Mouse (Mus musculus) kidney, embryonic 14.5 days (tissue): Measurements from ENCODE around the gene Tspan32. TPM values are rescaled to one million over a fixed set of nuclear protein-coding genes. Genes with fewer than 3 reads are reported as not detected.

Experiments used
- ATAC-seq: fragments of 200-750 bp; cut with Nextera tagmentation; 2 replicates; pipeline ENCODE4 v1.8.0; 2017; ENCODE audit warnings: moderate number of reproducible peaks, mild to moderate bottlenecking, moderate TSS enrichment, moderate library complexity; ENCODE audit not compliant: low FRiP score, low TSS enrichment
- H3K27ac ChIP-seq: fragments of 300-500 bp; sonication (generic); 2 replicates; pipeline ENCODE4 v1.5.1; 2014; ENCODE audit warnings: low read depth, mild to moderate bottlenecking, low read length, moderate library complexity, mixed read lengths
- H3K27me3 ChIP-seq: fragments of 300-500 bp; sonication (generic); 2 replicates; pipeline ENCODE4 v1.6.1; 2014; ENCODE audit warnings: mild to moderate bottlenecking, low read length; ENCODE audit not compliant: control insufficient read depth, insufficient read depth
- H3K36me3 ChIP-seq: fragments of 300-500 bp; sonication (generic); 2 replicates; pipeline ENCODE4 v1.6.1; 2014; ENCODE audit warnings: low read length, mixed read lengths; ENCODE audit not compliant: control insufficient read depth, insufficient read depth
- H3K4me1 ChIP-seq: fragments of 300-500 bp; sonication (generic); 2 replicates; pipeline ENCODE4 v1.6.1; 2014; ENCODE audit warnings: low read length, mixed read lengths; ENCODE audit not compliant: control insufficient read depth, insufficient read depth
- H3K4me2 ChIP-seq: fragments of 300-500 bp; sonication (generic); replicated peaks from 2 replicates; pipeline ENCODE4 v1.6.1; 2014; ENCODE audit warnings: low read depth, mild to moderate bottlenecking, low read length
- H3K4me3 ChIP-seq: fragments of 300-500 bp; sonication (generic); 2 replicates; pipeline ENCODE4 v1.5.1; 2014; ENCODE audit warnings: mild to moderate bottlenecking, low read length
- H3K9ac ChIP-seq: fragments of 300-500 bp; sonication (generic); 2 replicates; pipeline ENCODE4 v1.6.1; 2014; ENCODE audit warnings: low read depth, mild to moderate bottlenecking, low read length, moderate library complexity
- H3K9me3 ChIP-seq: fragments of 300-500 bp; sonication (generic); 2 replicates; pipeline ENCODE4 v1.6.1; 2016; ENCODE audit warnings: low read length; ENCODE audit not compliant: control insufficient read depth
- WGBS: fragments of 180-500 bp; shearing (Covaris S2); extraction: QIAGEN DNeasy Blood & Tissue Kit; methylation state at CpG from one replicate; pipeline ENCODE4 v1.1.7; 2014; 5-methylcytosine and 5-hydroxymethylcytosine counted together
- polyA plus RNA-seq: library from polyadenylated mRNA; unstranded; fragments of >200 nt; fragmentation: Nextera tagmentation; extraction: Ambion mirVana; gene quantifications from 2 replicates; pipeline ENCODE4 v1.2.1, GENCODE M21; 2014

Gene Tspan32
- polyA plus RNA-seq, 1 experiment from 2014 or later: 0.97 TPM

DNA sequence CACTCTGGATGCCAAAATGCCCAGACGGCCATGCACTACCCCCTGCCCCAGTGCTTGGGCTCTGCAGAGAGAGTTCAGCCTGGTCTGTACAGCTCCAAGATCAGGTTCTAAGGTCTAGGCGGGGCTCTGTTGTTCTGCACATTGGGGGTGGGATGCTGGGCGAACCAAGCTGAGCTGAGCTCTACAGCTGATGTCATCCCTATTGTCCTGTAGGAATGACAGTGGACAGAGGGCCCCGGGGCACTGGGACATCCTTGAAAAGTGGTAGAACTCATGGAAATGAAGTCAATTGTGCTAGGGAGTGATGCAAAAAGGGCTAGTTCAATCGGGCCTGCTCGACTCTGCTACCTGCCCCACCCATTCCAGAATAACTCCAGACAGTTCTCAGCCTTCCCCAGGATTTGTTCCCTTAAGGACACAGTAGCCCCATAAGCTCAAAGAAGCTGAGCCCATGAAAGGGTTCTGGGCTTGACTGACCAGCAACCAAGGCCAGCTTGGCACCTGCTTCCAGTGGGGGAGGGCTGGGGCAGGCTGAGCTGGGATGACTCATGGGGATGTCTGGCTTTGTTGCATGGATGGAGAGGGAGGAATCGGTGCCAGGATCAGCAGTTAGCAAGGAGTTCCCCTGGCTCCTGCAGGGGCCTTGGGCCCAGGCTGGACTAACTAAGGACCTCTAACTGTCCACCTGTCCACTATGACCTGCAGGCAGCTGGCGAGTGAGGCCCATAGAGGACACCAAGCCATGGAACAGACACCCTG is 8.8 kb downstream of the Tspan32 start:
- ATAC-seq: no peak
- Histone ChIP-seq H3K27ac (no peak overlapping the region), H3K9ac (no peak overlapping the region), H3K4me1 (peaks cover 38% of the 10 kb centered on the region), H3K4me3 (no peak overlapping the region), H3K27me3 (no peaks in the 10 kb centered on the region), H3K9me3 (no peaks in the 10 kb centered on the region), H3K4me2 (no peak overlapping the region), H3K36me3 (no peaks in the 10 kb centered on the region)
- 81% methylated on average over 8 of the region's 8 CpGs for WGBS

GRCm38 (mm10) chr7:143014862-143015659 is 10.2 kb downstream of the Tspan32 start:
- no peak overlapping the region for H3K9ac ChIP-seq
- H3K27me3 ChIP-seq: no peaks in the 10 kb centered on the region
- WGBS: 83% methylated on average over 7 of the region's 7 CpGs
- H3K36me3 ChIP-seq: no peaks in the 10 kb centered on the region
- H3K4me3 ChIP-seq: no peak overlapping the region
- H3K4me2 ChIP-seq: no peak overlapping the region
- H3K4me1 ChIP-seq: peaks cover 30% of the 10 kb centered on the region; the same call in 1 of the 2 replicates
- no peak for ATAC-seq
- no peaks in the 10 kb centered on the region for H3K9me3 ChIP-seq
- peak overlapping the region; percentile 76; the same call in 1 of the 2 replicates for H3K27ac ChIP-seq

- Histone ChIP-seq H3K9ac (no peak overlapping the region), H3K27ac (peak overlapping the region; percentile 76), H3K27me3 (no peaks in the 10 kb centered on the region), H3K4me1 (peaks cover 28% of the 10 kb centered on the region; the same call in 1 of the 2 replicates), H3K4me2 (no peak overlapping the region), H3K9me3 (no peaks in the 10 kb centered on the region), H3K36me3 (no peaks in the 10 kb centered on the region), H3K4me3 (no peak overlapping the region)
- 0% methylated on average over 1 of the region's 1 CpGs for WGBS
- ATAC-seq: peak; percentile 87
These were observed 11.0 kb downstream of the Tspan32 start for GRCm38 (mm10) chr7:143015755-143016423.

DNA sequence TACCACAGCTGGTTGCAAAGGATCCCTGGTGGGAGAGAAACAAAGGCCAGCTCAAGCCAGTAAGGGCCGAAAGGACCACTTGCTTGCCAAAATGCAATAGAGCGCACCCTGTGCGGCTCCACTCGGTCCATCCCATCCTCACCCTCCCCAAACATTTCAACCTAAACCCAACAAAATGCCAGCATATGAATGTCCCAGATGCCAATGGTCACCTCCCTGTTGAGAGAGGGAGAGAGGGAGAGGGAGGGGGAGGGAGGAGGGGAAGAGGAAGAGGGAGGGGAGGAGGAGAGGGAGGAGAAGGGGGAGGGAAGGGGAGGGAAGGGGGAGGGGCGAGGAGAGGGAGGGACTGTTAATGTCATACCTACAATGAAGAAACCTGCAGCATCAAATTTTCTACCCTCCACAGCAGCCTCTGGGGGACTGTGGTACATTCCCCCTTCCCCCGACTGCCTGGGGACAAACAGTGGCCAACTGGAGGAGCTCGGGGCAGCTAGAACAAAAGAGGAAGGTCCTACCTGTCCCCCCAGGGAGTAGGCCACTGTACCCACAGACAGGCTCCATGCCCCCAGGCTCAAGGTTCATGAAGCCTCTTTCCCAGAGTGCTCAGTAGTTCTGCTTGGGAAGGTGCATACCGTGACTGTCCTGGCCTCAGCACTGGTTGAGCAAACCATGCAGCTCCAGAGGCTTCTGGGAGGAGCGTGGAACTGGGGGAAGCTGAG is 11.7 kb downstream of the Tspan32 start:
- Histone ChIP-seq H3K27me3 (no peaks in the 10 kb centered on the region), H3K4me2 (no peak overlapping the region), H3K4me1 (peaks cover 23% of the 10 kb centered on the region; the same call in 1 of the 2 replicates), H3K9ac (no peak overlapping the region), H3K36me3 (no peaks in the 10 kb centered on the region), H3K4me3 (no peak overlapping the region), H3K27ac (peak overlapping the region; percentile 76; the same call in 1 of the 2 replicates), H3K9me3 (no peaks in the 10 kb centered on the region)
- 54% methylated on average over 9 of the region's 9 CpGs for WGBS
- ATAC-seq: peak; percentile 22

DNA sequence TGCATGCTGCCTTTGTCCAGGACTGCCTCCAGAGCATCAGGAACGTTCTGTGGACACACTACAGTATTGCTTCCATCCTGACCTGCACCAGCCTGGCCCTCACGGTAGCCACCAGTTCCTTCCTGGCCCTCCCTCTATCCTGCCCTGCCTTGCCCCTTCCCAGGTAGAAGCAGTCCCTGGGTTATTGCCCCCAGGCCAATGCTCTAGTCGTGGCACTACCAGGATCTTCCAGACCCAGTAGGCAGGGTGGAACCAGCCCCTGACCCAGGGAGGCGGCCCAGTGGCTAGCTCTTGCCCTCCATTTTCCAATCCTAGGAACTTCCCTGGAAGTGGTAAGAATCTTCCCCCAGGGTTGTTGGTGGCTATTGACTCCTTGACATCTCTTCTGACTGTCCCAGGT is 12.3 kb downstream of the Tspan32 start:
- 0 out of 2 replicates have a peak overlapping the region, but pooled peaks have one; percentile 76 for H3K27ac ChIP-seq
- H3K27me3 ChIP-seq: no peaks in the 10 kb centered on the region
- no peak overlapping the region for H3K4me3 ChIP-seq
- no peaks in the 10 kb centered on the region for H3K36me3 ChIP-seq
- 71% methylated on average over 4 of the region's 4 CpGs for WGBS
- no peak overlapping the region for H3K9ac ChIP-seq
- no peaks in the 10 kb centered on the region for H3K9me3 ChIP-seq
- no peak for ATAC-seq
- H3K4me2 ChIP-seq: no peak overlapping the region
- H3K4me1 ChIP-seq: peaks cover 21% of the 10 kb centered on the region; the same call in 1 of the 2 replicates

GRCm38 (mm10) chr7:143020040-143020439 is 15.2 kb downstream of the Tspan32 start:
- no peaks in the 10 kb centered on the region for H3K9me3 ChIP-seq
- H3K4me1 ChIP-seq: peaks cover 20% of the 10 kb centered on the region; the same call in 1 of the 2 replicates
- no peak overlapping the region for H3K27ac ChIP-seq
- ATAC-seq: no peak
- H3K9ac ChIP-seq: no peak overlapping the region
- H3K4me2 ChIP-seq: no peak overlapping the region
- no peaks in the 10 kb centered on the region for H3K27me3 ChIP-seq
- no peak overlapping the region for H3K4me3 ChIP-seq
- H3K36me3 ChIP-seq: no peaks in the 10 kb centered on the region

DNA sequence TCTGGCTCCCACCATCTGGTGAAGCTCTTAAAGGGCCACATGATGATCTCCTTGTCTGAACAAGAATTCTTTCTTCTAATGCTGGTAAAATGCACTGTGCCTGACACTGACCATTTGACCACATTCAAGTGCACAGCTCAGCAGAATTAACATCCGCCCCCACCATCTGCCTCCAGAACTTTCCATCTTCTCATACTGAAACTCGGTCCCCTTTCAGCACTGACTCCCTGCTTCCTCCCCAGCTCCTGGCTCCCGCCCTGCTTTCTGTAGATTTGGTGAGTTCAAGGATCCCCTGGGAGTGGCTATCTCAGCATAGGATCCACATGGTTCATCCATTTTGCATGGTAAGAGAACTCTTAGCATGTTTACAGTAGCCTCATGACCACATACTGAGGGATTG is 15.9 kb downstream of the Tspan32 start:
- Histone ChIP-seq H3K4me2 (no peak overlapping the region), H3K27me3 (no peaks in the 10 kb centered on the region), H3K27ac (no peak overlapping the region), H3K4me3 (no peak overlapping the region), H3K4me1 (peaks cover 13% of the 10 kb centered on the region; the same call in 1 of the 2 replicates), H3K36me3 (no peaks in the 10 kb centered on the region), H3K9ac (no peak overlapping the region), H3K9me3 (no peaks in the 10 kb centered on the region)
- WGBS: 78% methylated on average over 3 of the region's 3 CpGs
- no peak for ATAC-seq

GRCm38 (mm10) chr7:143021356-143022164 is 16.7 kb downstream of the Tspan32 start:
- Histone ChIP-seq H3K27me3 (no peaks in the 10 kb centered on the region), H3K36me3 (no peaks in the 10 kb centered on the region), H3K4me2 (no peak overlapping the region), H3K27ac (no peak overlapping the region), H3K4me1 (peaks cover 5% of the 10 kb centered on the region; the same call in 1 of the 2 replicates), H3K9ac (no peak overlapping the region), H3K4me3 (no peak overlapping the region), H3K9me3 (no peaks in the 10 kb centered on the region)
- ATAC-seq: no peak
- 63% methylated on average over 5 of the region's 5 CpGs for WGBS
